Mouse (Mus musculus) ovary, adult 10 weeks (tissue): Measurements from ENCODE around the gene Ears2. TPM values are rescaled to one million over a fixed set of nuclear protein-coding genes. Genes with fewer than 3 reads are reported as not detected.

ENCODE experiments used
- polyA plus RNA-seq: library from polyadenylated mRNA; stranded (reverse); fragments of 350-450 nt; fragmentation: Illumina TruSeq; extraction: RNeasy Lipid Tissue Mini Kit (QIAGEN cat#74804); gene quantifications from one replicate; pipeline ENCODE4 v1.2.3, GENCODE M21; 2014

Gene Ears2
- polyA plus RNA-seq, result 3.0 TPM

GRCm38 (mm10) chr7:122066945-122067516 is at the start of gene Ears2, which contains the start of gene Ubfd1:
Gene Ears2 (minus strand): TSS chr7:122067263.
Gene Ubfd1 (plus strand): TSS chr7:122067175.

GRCm38 (mm10) chr7:122101747-122102244 is 34.7 kb upstream of the Ears2 start, which contains the start of gene Ndufab1:
Gene Ndufab1 (minus strand): TSS chr7:122101886.

GRCm38 (mm10) chr7:122020667-122021354 is 46.3 kb downstream of the Ears2 start, which contains the start of gene Gga2:
Gene Gga2 (minus strand): TSS chr7:122021222.

Other genes with a start within 250 kb of the Ears2 start
- gene Scnn1b, start 202.2 kb downstream of the Ears2 start, polyA plus RNA-seq, result not detected
- 10.9 TPM for gene Cog7, start 85.6 kb downstream of the Ears2 start, polyA plus RNA-seq
- 12.2 TPM for gene Gga2, start 46.0 kb downstream of the Ears2 start, polyA plus RNA-seq
- gene Ubfd1, start 88 bp downstream of the Ears2 start, polyA plus RNA-seq, result 41.3 TPM
- 433 TPM for gene Ndufab1, start 34.6 kb upstream of the Ears2 start, polyA plus RNA-seq
- gene Palb2, start 65.7 kb upstream of the Ears2 start, polyA plus RNA-seq, result 8.7 TPM
- gene Dctn5, start 65.8 kb upstream of the Ears2 start, polyA plus RNA-seq, result 94.8 TPM
- 2.8 TPM for gene Plk1, start 92.2 kb upstream of the Ears2 start, polyA plus RNA-seq
- not detected for gene Ern2, start 118.9 kb upstream of the Ears2 start, polyA plus RNA-seq
- 18.2 TPM for gene Chp2, start 152.2 kb upstream of the Ears2 start, polyA plus RNA-seq
- gene Prkcb, start 221.5 kb upstream of the Ears2 start, polyA plus RNA-seq, result 26.7 TPM